In the genomic region with DNA sequence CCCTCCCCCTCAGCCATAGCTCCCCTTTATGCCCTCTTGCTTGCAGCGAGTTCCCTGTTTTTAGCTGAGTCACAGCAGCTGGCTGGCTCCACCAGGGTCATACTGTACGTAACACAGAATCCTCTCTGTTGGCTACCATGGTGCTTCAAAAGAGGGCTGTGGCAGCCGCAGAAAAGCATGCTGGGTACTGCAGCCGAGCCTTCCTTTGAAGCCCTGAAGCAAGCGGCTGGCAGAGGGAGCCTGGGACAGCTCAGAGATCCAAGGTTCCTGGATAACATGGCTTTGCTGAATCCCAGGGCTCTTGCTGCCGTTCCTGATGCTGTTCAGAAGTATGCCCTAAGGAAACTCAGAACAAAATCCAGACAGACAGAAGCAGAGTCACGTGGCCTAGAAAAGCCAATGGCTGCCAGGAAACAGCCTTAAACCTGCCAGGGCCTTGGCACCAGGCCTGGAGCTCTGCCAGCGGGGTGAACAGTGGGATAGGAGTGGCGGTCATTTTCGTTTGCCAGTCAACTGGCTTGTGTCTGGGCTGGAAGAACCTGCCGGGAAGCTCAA, we compare ENCODE assay signal across 8 mouse cellular contexts.
DNase-seq lines count a peak whose midpoint lies in the region; ATAC-seq lines count a peak whose summit lies in the region.
"Had no signal": no experiment of that assay in that cellular context is flagged by ENCODE, and none has a peak within 500 bp of the region (broad histone marks: within the 10 kb centered on the region; RNA-seq: fewer than 3 reads in every experiment).

No protein-coding gene starts in this region.

- H3K4me3 ChIP-seq in forebrain, embryonic 16.5 days (replicated peaks; ENCODE audit: low read length) = peak overlapping the region; percentile 10

- H3K9ac ChIP-seq in forebrain, embryonic 16.5 days (replicated peaks; ENCODE audit: low read depth, low read length) = no peak overlapping the region
- H3K9ac ChIP-seq: liver, embryonic 14.5 days had no signal

- peak; percentile 91 for ATAC-seq in forebrain, embryonic 16.5 days
- peak; percentile 50; the same call in 1 of the 2 replicates for ATAC-seq in monocyte, adult 5-6 weeks (replicated peaks; ENCODE audit: insufficient number of reproducible peaks, low FRiP score, low TSS enrichment, poor library complexity, severe bottlenecking)

- H3K4me2 ChIP-seq in forebrain, embryonic 16.5 days (ENCODE audit: low read length) = peak overlapping the region; percentile 41

- no peaks in the 10 kb centered on the region for H3K27me3 ChIP-seq in forebrain, embryonic 16.5 days (replicated peaks; ENCODE audit: control insufficient read depth, insufficient read depth, low read length)

- 0 out of 2 replicates have a peak, but pooled peaks cover 6% of the 10 kb centered on the region for H3K4me1 ChIP-seq in forebrain, embryonic 16.5 days (replicated peaks; ENCODE audit: control insufficient read depth, insufficient read depth, low read length)

- H3K36me3 ChIP-seq in forebrain, embryonic 16.5 days (ENCODE audit: control insufficient read depth, insufficient read depth) = no peaks in the 10 kb centered on the region

- H3K9me3 ChIP-seq in forebrain, embryonic 16.5 days (ENCODE audit: control insufficient read depth, low read length) = no peaks in the 10 kb centered on the region

- 37% methylated on average over 11 of the region's 11 CpGs for WGBS in forebrain, embryonic 16.5 days

- no peak overlapping the region for H3K27ac ChIP-seq in forebrain, embryonic 16.5 days (ENCODE audit: low read length)
- H3K27ac ChIP-seq: liver, embryonic 14.5 days had no signal

- intact Hi-C loops in heart, postnatal 25 days (cut with DNase I) = no loop called here

- peak; percentile 61 for DNase-seq in R1 (ENCODE audit: low read depth, low spot score)
- DNase-seq in brain, adult 2 months (ENCODE audit: low read depth, low spot score) = peak; percentile 74
- peak; percentile 20 for DNase-seq in heart, postnatal 25 days (ENCODE audit: low spot score)
- peak; percentile 21 to 42 for DNase-seq in left cerebral cortex, adult 18-20 months (ENCODE audit: low spot score in 2 of 2)
- DNase-seq in thymus, postnatal 14 days = peak; percentile 41

Comparison
In these comparisons a context has a peak if more than half of its experiments do, and no peak if none do; other contexts are left out.
1. DNase-seq: peak in every context shown above with its lines; median percentile 74 in brain, adult 2 months; 61 in R1; 41 in thymus, postnatal 14 days; 32 in left cerebral cortex, adult 18-20 months; 20 in heart, postnatal 25 days.